Mouse (Mus musculus) hindbrain, embryonic 11.5 days (tissue): ENCODE data around the gene Slc16a3. TPM values are rescaled to one million over a fixed set of nuclear protein-coding genes. Genes with fewer than 3 reads are reported as not detected.

Experiments used
- ATAC-seq: fragments of 200-750 bp; cut with Nextera tagmentation; 2 replicates; pipeline ENCODE4 v1.8.0; 2017; ENCODE audit warnings: mild to moderate bottlenecking, moderate TSS enrichment, moderate library complexity; ENCODE audit not compliant: low FRiP score
- DNase-seq: peaks from one replicate; pipeline ENCODE4 v3.0.0-alpha.2; 2015; ENCODE audit warnings: low spot score
- H3K27ac ChIP-seq: fragments of 300-500 bp; sonication (generic); 2 replicates; pipeline ENCODE4 v1.5.1; 2014; ENCODE audit warnings: mild to moderate bottlenecking, low read depth, low read length
- H3K27me3 ChIP-seq: fragments of 300-500 bp; sonication (generic); 2 replicates; pipeline ENCODE4 v1.6.1; 2014; ENCODE audit warnings: mild to moderate bottlenecking, low read length, moderate library complexity, mixed read lengths; ENCODE audit not compliant: control insufficient read depth, insufficient read depth
- H3K36me3 ChIP-seq: fragments of 300-500 bp; sonication (generic); 2 replicates; pipeline ENCODE4 v1.6.1; 2014; ENCODE audit warnings: mild to moderate bottlenecking, low read length, moderate library complexity, mixed read lengths; ENCODE audit not compliant: control insufficient read depth, insufficient read depth
- H3K4me1 ChIP-seq: fragments of 300-500 bp; sonication (generic); replicated peaks from 2 replicates; pipeline ENCODE4 v1.6.1; 2014; ENCODE audit warnings: low read length, mixed read lengths; ENCODE audit not compliant: control insufficient read depth, insufficient read depth
- H3K4me2 ChIP-seq: fragments of 300-500 bp; sonication (generic); replicated peaks from 2 replicates; pipeline ENCODE4 v1.6.1; 2014; ENCODE audit warnings: mild to moderate bottlenecking, low read depth, low read length
- H3K4me3 ChIP-seq: fragments of 300-500 bp; sonication (generic); 2 replicates; pipeline ENCODE4 v1.5.1; 2014; ENCODE audit warnings: low read depth, low read length
- H3K9ac ChIP-seq: fragments of 300-500 bp; sonication (generic); 2 replicates; pipeline ENCODE4 v1.6.1; 2014; ENCODE audit warnings: low read depth, low read length
- H3K9me3 ChIP-seq: fragments of 300-500 bp; sonication (generic); 2 replicates; pipeline ENCODE4 v1.6.1; 2016; ENCODE audit warnings: low read length; ENCODE audit not compliant: control insufficient read depth
- WGBS: fragments of 180-500 bp; shearing (Covaris S2); extraction: QIAGEN DNeasy Blood & Tissue Kit; methylation state at CpG from one replicate; pipeline ENCODE4 v1.1.7; 2014; 5-methylcytosine and 5-hydroxymethylcytosine counted together
- polyA plus RNA-seq: library from polyadenylated mRNA; unstranded; fragments of >200 nt; fragmentation: Nextera tagmentation; extraction: Ambion mirVana; gene quantifications from 2 replicates; pipeline ENCODE4 v1.2.1, GENCODE M21; 2014

The Slc16a3 gene
- polyA plus RNA-seq, 1 experiment from 2014 or later = 25.8 TPM

DNA sequence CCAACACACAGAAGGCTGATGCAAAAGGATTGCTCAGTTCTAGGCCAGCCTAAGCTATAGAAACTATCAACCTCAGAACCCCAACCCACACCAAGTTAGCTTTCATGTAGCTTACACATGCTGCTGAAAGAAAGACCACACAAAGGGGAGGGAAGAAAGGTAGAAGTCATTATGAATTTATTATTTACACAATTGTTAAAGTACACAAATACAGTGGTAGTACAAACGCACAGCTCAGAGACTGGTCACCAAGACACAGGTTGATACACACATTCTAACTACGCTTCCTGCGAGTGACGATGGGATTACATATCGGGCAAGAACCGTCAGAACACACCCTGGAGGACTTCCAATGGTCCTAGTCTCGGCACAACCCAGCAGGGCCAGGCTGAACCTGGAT is 13.3 kb downstream of the Slc16a3 start:
- no peak overlapping the region for H3K4me2 ChIP-seq
- H3K4me3 ChIP-seq = no peak overlapping the region
- H3K9me3 ChIP-seq = no peaks in the 10 kb centered on the region
- H3K27ac ChIP-seq = no peak overlapping the region
- no peak overlapping the region for H3K9ac ChIP-seq
- WGBS = 79% methylated on average over 7 of the region's 7 CpGs
- no peaks in the 10 kb centered on the region for H3K27me3 ChIP-seq
- ATAC-seq (no peak), DNase-seq (no peak)
- H3K36me3 ChIP-seq = peaks cover 24% of the 10 kb centered on the region
- no peaks in the 10 kb centered on the region; the same call in 1 of the 2 replicates for H3K4me1 ChIP-seq

DNA sequence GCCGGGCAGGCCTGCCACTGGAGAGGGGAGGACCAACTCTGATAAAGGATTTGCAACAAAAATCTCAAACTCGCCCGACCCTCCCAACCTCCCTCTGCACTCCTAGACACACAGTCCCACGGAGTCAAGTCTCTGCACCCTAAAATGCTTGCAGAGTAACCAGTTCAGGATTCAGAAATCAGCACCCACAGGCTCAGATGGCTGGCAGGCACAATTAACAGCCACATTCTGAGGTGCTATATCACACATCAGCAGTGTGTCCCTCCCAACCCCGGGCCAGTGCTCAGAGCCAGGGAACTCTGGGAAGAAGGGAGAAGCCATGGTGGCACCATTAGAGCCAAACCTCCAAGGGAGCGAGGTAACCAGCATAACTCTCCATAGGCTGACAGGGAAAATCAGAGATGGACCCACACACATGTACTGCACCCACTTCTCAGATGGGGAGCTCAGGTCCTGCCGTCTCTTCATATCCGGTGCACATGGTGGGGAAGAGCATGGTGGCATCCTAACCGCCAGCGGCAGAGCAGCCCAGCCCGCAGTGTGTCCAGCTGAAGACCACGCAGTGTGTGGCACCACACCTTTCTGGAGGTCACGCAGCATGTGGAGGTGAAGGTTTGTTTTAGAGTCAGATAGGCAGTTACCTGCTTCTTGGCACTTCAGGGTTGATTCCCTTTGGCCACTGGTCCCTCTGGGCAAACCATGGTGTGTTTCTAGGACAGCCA is 13.9 kb downstream of the Slc16a3 start:
- 96% methylated on average over 13 of the region's 13 CpGs for WGBS
- H3K27me3 ChIP-seq = no peaks in the 10 kb centered on the region
- H3K4me1 ChIP-seq = no peaks in the 10 kb centered on the region; the same call in 1 of the 2 replicates
- no peaks in the 10 kb centered on the region for H3K9me3 ChIP-seq
- no peak overlapping the region for H3K27ac ChIP-seq
- H3K4me2 ChIP-seq = no peak overlapping the region
- no peak for DNase-seq
- H3K36me3 ChIP-seq = peaks cover 25% of the 10 kb centered on the region
- ATAC-seq = no peak
- H3K4me3 ChIP-seq = no peak overlapping the region
- no peak overlapping the region for H3K9ac ChIP-seq

DNA sequence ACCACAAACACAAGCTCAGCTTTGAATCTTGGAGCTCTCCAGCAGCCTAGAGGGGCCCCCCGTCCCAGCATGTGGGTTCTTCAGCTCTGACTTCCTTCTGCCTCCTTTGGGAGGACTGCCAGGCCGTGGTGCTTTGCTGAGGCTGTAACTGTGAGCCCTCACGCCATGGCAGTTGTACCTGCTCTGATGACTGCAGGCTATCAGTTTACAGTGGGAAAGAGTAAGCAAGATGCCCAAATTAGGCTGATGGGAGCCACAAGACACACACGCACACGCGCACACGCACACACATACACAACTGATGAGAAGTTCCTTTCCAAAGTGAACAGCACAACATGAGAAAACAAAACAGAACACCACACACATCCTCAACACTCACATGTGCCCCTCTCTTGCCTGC is 14.6 kb downstream of the Slc16a3 start:
- Histone ChIP-seq H3K4me1 (no peaks in the 10 kb centered on the region; the same call in 1 of the 2 replicates), H3K27ac (no peak overlapping the region), H3K4me2 (no peak overlapping the region), H3K4me3 (no peak overlapping the region), H3K9me3 (no peaks in the 10 kb centered on the region), H3K27me3 (no peaks in the 10 kb centered on the region), H3K36me3 (peaks cover 32% of the 10 kb centered on the region), H3K9ac (no peak overlapping the region)
- DNase-seq (no peak), ATAC-seq (no peak)
- WGBS = 93% methylated on average over 7 of the region's 7 CpGs

DNA sequence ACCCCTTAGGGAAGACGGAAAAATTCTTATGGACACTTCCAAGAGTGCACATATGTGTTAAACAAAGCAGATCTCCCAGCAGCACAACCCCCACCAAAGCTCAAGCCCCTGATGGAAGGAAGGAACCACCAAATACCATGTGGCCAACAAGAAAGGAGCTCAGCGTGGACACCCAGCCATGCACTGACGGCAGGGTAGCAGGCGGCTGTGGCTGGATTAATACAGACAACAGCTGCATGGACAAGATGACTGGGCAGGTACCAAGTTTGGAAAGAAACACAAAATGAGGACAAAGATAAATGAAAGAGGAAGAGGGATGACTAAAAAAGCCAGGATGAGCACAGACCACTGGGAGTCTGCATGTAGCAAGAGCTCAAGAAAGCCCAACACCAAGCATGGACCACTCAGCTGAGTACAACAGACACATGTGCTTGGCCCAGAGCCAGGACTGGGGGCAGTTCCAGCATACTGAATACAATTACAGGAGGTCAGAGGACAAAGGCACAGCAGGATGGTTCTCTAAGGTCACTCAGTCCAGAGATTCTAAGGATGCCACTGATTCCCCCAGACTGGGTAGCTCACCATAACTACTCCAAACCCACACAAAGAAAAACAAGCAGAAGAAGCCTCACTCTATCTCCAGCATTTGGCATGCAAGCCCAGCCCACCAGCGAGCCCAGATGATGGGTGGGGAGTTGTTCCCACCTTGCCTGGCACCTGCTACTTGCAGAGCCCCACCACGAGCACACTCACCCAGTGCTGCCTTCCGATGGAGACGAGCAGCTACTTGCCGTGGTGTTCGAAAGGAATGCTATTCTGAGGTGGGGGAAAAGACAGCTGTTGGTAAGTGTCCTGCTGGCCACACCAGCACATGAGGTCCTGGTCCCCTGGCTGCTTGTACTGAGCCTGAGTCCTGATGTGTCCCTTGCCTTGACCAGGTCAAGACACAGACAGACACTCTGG is 16.2 kb downstream of the Slc16a3 start:
- Histone ChIP-seq H3K4me3 (no peak overlapping the region), H3K27ac (no peak overlapping the region), H3K9ac (no peak overlapping the region), H3K9me3 (no peaks in the 10 kb centered on the region), H3K4me1 (no peaks in the 10 kb centered on the region; the same call in 1 of the 2 replicates), H3K4me2 (no peak overlapping the region), H3K27me3 (no peaks in the 10 kb centered on the region), H3K36me3 (peaks cover 33% of the 10 kb centered on the region)
- ATAC-seq (no peak), DNase-seq (no peak)
- WGBS = 81% methylated on average over 10 of the region's 10 CpGs

DNA sequence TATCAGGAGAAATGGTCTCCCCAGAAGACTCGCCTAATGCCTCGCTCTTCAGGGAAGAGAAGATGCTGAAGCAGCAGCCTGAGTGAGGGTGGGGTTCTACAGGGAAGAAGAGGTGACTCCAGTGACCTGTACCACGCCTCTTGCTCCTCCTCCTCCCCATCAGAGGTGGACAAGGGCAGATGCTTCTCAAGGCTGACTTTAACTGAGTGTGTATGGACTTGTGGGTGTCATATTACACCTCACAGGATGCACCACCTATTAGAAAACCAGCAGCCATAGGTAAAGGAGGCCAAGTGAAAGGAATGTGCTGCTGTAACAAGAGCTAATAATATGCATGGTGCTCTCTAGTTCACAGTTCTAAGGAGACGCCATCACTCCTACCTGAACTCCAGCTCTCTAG is 17.3 kb downstream of the Slc16a3 start:
- no peaks in the 10 kb centered on the region for H3K9me3 ChIP-seq
- peaks cover 37% of the 10 kb centered on the region for H3K36me3 ChIP-seq
- no peaks in the 10 kb centered on the region; the same call in 1 of the 2 replicates for H3K4me1 ChIP-seq
- H3K27me3 ChIP-seq = no peaks in the 10 kb centered on the region
- ATAC-seq (no peak), DNase-seq (no peak)
- 90% methylated on average over 4 of the region's 4 CpGs for WGBS
- no peak overlapping the region for H3K27ac ChIP-seq
- H3K4me2 ChIP-seq = no peak overlapping the region
- H3K4me3 ChIP-seq = no peak overlapping the region
- no peak overlapping the region for H3K9ac ChIP-seq

DNA sequence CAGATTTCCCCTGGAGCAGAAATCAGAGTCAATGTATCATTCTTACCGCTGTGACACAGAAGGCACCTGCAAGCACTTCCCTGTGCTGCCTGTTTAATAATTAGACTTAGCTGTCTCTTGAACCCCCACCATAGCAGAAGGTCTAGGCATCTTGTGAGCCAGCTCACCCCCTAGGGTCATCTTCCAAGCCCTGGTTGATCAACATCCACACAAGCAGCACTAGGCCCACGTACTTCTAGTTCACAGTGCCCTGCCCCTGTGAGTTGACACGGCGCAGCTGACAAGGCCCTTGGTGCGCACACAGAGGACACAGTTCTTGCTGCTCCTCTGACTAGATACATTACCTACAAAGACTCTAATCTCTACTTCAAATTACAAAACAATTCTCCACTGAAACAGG is 21.5 kb downstream of the Slc16a3 start:
- no peaks in the 10 kb centered on the region for H3K9me3 ChIP-seq
- no peaks in the 10 kb centered on the region for H3K27me3 ChIP-seq
- no peaks in the 10 kb centered on the region; the same call in 1 of the 2 replicates for H3K4me1 ChIP-seq
- WGBS = 97% methylated on average over 5 of the region's 5 CpGs
- H3K36me3 ChIP-seq = peaks cover 33% of the 10 kb centered on the region
- no peak overlapping the region for H3K4me2 ChIP-seq
- ATAC-seq = no peak
- DNase-seq = no peak
- no peak overlapping the region for H3K9ac ChIP-seq
- H3K4me3 ChIP-seq = no peak overlapping the region
- no peak overlapping the region for H3K27ac ChIP-seq

DNA sequence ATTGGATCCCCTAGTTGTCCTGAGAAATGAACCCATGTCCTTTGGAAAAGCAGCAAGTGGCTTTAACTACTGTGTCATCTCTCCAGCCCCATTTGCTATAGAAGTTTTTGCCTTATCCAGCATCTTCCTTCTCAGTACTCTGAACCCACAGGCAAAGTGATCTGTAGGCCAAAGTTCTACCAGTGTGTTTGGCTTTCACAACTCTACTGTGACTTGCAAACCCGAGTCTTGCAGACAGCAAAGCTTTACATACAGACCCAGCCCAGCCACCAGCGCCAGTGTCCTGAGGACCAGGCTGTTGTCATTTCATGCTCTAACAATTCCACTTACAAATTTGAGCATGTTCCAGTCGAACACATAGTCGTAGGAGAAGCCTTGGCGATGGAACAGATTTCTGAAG is 23.0 kb downstream of the Slc16a3 start:
- no peak for ATAC-seq
- Histone ChIP-seq H3K4me3 (no peak overlapping the region), H3K4me2 (no peak overlapping the region), H3K27ac (no peak overlapping the region), H3K9me3 (no peaks in the 10 kb centered on the region), H3K36me3 (peaks cover 28% of the 10 kb centered on the region), H3K4me1 (no peaks in the 10 kb centered on the region), H3K27me3 (no peaks in the 10 kb centered on the region), H3K9ac (no peak overlapping the region)
- 90% methylated on average over 5 of the region's 5 CpGs for WGBS
- no peak for DNase-seq

DNA sequence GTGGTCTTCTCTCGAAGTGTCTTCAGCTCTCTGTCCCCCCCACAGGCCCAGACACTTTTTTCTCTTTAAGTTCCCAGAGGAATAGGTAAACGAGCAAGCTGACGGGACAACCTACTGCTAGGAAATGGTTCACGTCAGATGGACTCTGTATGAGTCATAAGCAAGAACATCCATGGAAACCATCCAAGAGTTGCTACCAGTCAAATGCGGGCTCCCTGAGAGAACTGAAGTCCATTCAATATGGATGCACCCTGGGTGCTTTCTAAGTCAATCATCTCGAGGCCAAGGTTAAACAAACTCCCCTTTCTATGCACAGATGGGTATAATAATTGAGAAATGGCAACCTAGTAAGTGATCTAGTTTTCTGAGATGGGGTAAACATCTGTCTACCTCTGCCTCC is 25.0 kb downstream of the Slc16a3 start:
- 89% methylated on average over 6 of the region's 6 CpGs for WGBS
- H3K4me1 ChIP-seq = no peaks in the 10 kb centered on the region
- H3K9ac ChIP-seq = no peak overlapping the region
- no peaks in the 10 kb centered on the region for H3K9me3 ChIP-seq
- no peak for DNase-seq
- H3K27ac ChIP-seq = no peak overlapping the region
- peaks cover 15% of the 10 kb centered on the region; the same call in 1 of the 2 replicates for H3K36me3 ChIP-seq
- H3K4me3 ChIP-seq = no peak overlapping the region
- ATAC-seq = no peak
- H3K4me2 ChIP-seq = no peak overlapping the region
- H3K27me3 ChIP-seq = no peaks in the 10 kb centered on the region
